Mouse (Mus musculus) heart, adult 2 months (tissue): Measurements from ENCODE around the gene Mcemp1.

Experiments
- CTCF ChIP-seq: fragments of 200-600 bp; IDR thresholded peaks from 2 replicates; pipeline ENCODE4 v1.8.1; 2022; ENCODE audit warnings: antibody characterized with exemption, mild to moderate bottlenecking, moderate library complexity
- POLR2A ChIP-seq: fragments of 200-500 bp; IDR thresholded peaks from 2 replicates; pipeline ENCODE4 v1.6.1; 2011; ENCODE audit warnings: mild to moderate bottlenecking, low read depth, low read length, control low read depth; ENCODE audit not compliant: insufficient read depth

DNA sequence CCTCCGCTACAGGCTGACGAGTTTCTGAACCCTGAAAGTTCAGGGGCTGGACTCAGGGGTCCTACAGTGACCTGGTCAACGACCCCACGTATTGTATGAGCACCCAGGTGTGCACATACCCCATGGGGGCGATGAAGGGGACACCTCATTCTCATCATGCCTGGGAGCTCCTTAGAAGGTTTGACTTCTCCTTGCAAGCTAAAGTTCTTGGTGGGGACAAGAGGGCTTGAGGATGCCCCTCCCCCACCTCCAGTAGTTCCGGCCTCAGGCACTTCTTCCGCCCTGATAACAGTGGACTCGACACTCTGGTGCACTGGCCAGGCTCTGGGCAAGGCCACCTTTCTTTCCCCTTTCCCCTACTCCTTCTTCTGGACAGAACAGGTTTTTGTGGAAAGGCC, 34.1 kb upstream of the Mcemp1 start:
- TF ChIP-seq CTCF (no peak), POLR2A (no peak)
